Mouse (Mus musculus): ENCODE measurements at regions not wholly inside any gene's neighbourhood (a gene's known extent, or its start where the extent isn't known, plus 50 kb on each side); places are given as distances from the start of the nearest gene placed in this dataset.
A peak's percentile ranks its signal among the peaks of the same experiment; 100 is the strongest.
"Not testable (repeated sequence)": the region's sequence is repeated elsewhere in the genome, so short reads cannot be mapped to it uniquely, and the experiment has no call there.

- no peak for DNase-seq
These were observed 56.5 kb upstream of the Pdk3 start for GRCm38 (mm10) chrX:93888480-93888879.

GRCm38 (mm10) chrX:93888966-93889365 is 57.0 kb upstream of the Pdk3 start:
- peak; percentile 14 for DNase-seq

GRCm38 (mm10) chrX:93889394-93890042 is 57.5 kb upstream of the Pdk3 start:
- DNase-seq = peak; percentile 75

GRCm38 (mm10) chrX:93896838-93897820 is 65.1 kb upstream of the Pdk3 start:
- DNase-seq = no peak

GRCm38 (mm10) chrX:93903209-93903608 is 65.2 kb upstream of the AU015836 start:
- DNase-seq = no peak

GRCm38 (mm10) chrX:93905531-93905930 is 62.9 kb upstream of the AU015836 start:
- no peak for DNase-seq

GRCm38 (mm10) chrX:93911087-93911840 is 57.2 kb upstream of the AU015836 start:
- no peak for DNase-seq

- no peak for DNase-seq
These were observed 52.9 kb upstream of the AU015836 start for GRCm38 (mm10) chrX:93915548-93915947.

GRCm38 (mm10) chrX:93917367-93917766 is 51.1 kb upstream of the AU015836 start:
- DNase-seq = not testable (repeated sequence)
